Mouse (Mus musculus) leukemia stem cell, adult 10-12 weeks (primary cell): ENCODE results near the gene Olfr1496. TPM values are rescaled to one million over a fixed set of nuclear protein-coding genes. Genes with fewer than 3 reads are reported as not detected.

Experiments
- polyA plus RNA-seq: library from polyadenylated mRNA; stranded (reverse); fragments of >175 nt; gene quantifications from 2 replicates; pipeline ENCODE4 v1.2.3, GENCODE M21; 2012; ENCODE audit warnings: low replicate concordance

Olfr1496 gene
- not detected in 2 replicates for polyA plus RNA-seq

GRCm38 (mm10) chr19:13777578-13777977, at the start of gene Olfr1496:
Gene Olfr1496 (plus strand): TSS chr19:13777878.

DNA sequence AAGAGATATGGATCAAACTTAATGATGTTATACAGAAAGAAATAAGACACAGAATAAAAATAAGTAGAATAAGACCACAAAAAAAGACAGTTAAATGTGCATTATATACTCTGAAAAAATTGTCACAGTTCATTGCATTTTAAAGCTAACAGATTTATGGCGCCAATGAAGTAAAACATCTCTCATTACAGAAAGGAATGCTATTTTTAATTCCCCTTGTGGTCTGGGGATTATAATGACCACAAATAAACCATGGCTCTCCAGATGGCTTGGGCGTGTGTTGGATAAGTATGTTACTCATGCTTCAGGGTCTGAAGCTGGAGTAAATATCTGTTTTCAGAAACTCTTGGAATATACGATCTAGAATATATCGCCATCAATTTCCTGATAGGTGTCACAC, 38.2 kb upstream of the Olfr1496 start, which contains the start of gene Olfr1494:
Olfr1494 (plus strand) TSS at position 301 of the 400 bp plus-strand sequence.

DNA sequence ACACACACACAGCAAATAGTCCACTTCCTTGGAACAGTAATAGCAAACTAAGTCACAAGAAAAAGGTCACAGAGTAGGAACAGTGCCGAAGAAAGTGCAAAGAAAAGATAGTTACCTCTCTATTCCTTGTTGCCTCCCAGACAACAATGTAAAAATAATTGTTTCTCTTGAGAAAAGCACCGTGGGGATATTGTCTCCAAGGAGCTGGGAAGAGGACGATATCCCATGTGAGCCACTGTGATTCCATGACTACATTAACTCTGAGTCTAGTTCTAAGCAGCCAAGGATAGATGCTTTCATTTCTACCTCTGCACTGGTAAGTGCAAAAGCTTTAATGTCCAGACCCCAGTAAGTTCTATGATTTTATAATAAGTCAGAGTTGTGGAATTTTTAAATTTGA, 13.4 kb upstream of the Olfr1496 start, which contains the start of gene Olfr1495:
Olfr1495 (plus strand) TSS at position 301 of the 400 bp plus-strand sequence.

GRCm38 (mm10) chr19:13798102-13798501, 20.4 kb downstream of the Olfr1496 start, which contains the start of gene Olfr1497:
Gene Olfr1497 (minus strand): TSS chr19:13798202.

GRCm38 (mm10) chr19:13819347-13819746, 41.7 kb downstream of the Olfr1496 start, which contains the start of gene Olfr1499:
Gene Olfr1499 (minus strand): TSS chr19:13819447.

DNA sequence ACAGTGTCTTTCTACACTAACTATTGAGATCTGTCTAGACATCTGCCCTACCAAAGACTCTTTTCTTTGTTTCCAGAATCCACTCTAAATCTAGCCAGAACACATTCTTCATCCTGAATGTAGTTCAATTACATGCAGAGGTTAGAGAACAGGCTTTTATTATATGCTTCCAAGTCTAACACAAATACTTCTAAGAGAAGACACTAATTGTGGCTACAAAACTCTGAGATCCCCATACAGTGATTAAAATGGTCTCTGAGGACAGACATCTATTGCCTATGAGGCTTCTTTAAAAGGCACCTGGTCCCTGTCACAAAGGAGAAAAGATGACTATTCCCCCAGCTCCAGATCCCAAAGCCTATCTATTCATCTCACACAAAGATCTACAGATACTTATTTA, 52.7 kb downstream of the Olfr1496 start, which contains the start of gene Olfr1500:
Olfr1500 (minus strand) TSS at position 101 of the 400 bp plus-strand sequence.

Other genes starting within 250 kb of the Olfr1496 start
- gene Olfr1480, start 250.0 kb upstream of the Olfr1496 start, polyA plus RNA-seq = not detected in 2 replicates
- not detected in 2 replicates for gene Olfr1484, start 194.4 kb upstream of the Olfr1496 start, polyA plus RNA-seq
- gene Olfr1487, start 160.5 kb upstream of the Olfr1496 start, polyA plus RNA-seq = not detected in 2 replicates
- gene Olfr1489, start 146.3 kb upstream of the Olfr1496 start, polyA plus RNA-seq = not detected in 2 replicates
- not detected in 2 replicates for gene Olfr1490, start 126.8 kb upstream of the Olfr1496 start, polyA plus RNA-seq
- not detected in 2 replicates for gene Olfr1491, start 80.6 kb upstream of the Olfr1496 start, polyA plus RNA-seq
- not detected in 2 replicates for gene Olfr1493-ps1, start 54.6 kb upstream of the Olfr1496 start, polyA plus RNA-seq
- not detected in 2 replicates for gene Olfr1494, start 38.1 kb upstream of the Olfr1496 start, polyA plus RNA-seq
- gene Olfr1495, start 13.3 kb upstream of the Olfr1496 start, polyA plus RNA-seq = not detected in 2 replicates
- gene Olfr1497, start 20.3 kb downstream of the Olfr1496 start, polyA plus RNA-seq = not detected in 2 replicates
- not detected in 2 replicates for gene Olfr1499, start 41.6 kb downstream of the Olfr1496 start, polyA plus RNA-seq
- gene Olfr1500, start 52.6 kb downstream of the Olfr1496 start, polyA plus RNA-seq = not detected in 2 replicates
- not detected in 2 replicates for gene Olfr1501, start 72.8 kb downstream of the Olfr1496 start, polyA plus RNA-seq
- not detected in 2 replicates for gene Olfr1502, start 83.9 kb downstream of the Olfr1496 start, polyA plus RNA-seq
- gene Olfr1504, start 120.0 kb downstream of the Olfr1496 start, polyA plus RNA-seq = not detected in 2 replicates
- gene Olfr1505, start 135.7 kb downstream of the Olfr1496 start, polyA plus RNA-seq = not detected in 2 replicates